ENCODE assay signal across 23 mouse cellular contexts in genomic region chr6:52053567-52054561, GRCm38 (mm10). TPM values are rescaled to one million over a fixed set of nuclear protein-coding genes. Genes with fewer than 3 reads are reported as not detected.
DNase-seq lines count a peak whose midpoint lies in the region; ATAC-seq lines count a peak whose summit lies in the region.
"Had no signal": no experiment of that assay in that cellular context is flagged by ENCODE, and none has a peak within 500 bp of the region (broad histone marks: within the 10 kb centered on the region; RNA-seq: fewer than 3 reads in every experiment).

No protein-coding gene starts in this region.

- no peak for DNase-seq in neural tube, embryonic 10.5 days (ENCODE audit: extremely low spot score, low spot score)
- peak; percentile 65 for DNase-seq in embryo, embryonic 11 days
- DNase-seq in limb, embryonic 11.5 days (ENCODE audit: low spot score) = peak; percentile 72
- no peak for DNase-seq in adrenal gland, adult (ENCODE audit: inconsistent age in 2 of 2, low spot score in 1 of 2)
- DNase-seq: adrenal gland, postnatal 14 days; cerebellum, adult 9-11 months; kidney, adult 9 months; kidney, postnatal 25 days; layer of hippocampus, adult 9-11 months; right cerebral cortex, postnatal 25 days had no signal

- no peak overlapping the region for H3K4me2 ChIP-seq in neural tube, embryonic 13.5 days
- H3K4me2 ChIP-seq in limb, embryonic 11.5 days (ENCODE audit: low read depth, severe bottlenecking) = no peak overlapping the region
- H3K4me2 ChIP-seq in forebrain, embryonic 12.5 days = no peak overlapping the region
- no peak overlapping the region for H3K4me2 ChIP-seq in liver, embryonic 12.5 days
- H3K4me2 ChIP-seq: embryonic facial prominence, embryonic 12.5 days; heart, embryonic 11.5 days; hindbrain, embryonic 15.5 days; limb, embryonic 15.5 days; midbrain, embryonic 13.5 days; stomach, embryonic 15.5 days had no signal

- H3K4me1 ChIP-seq in neural tube, embryonic 13.5 days (replicated peaks) = peaks cover 55% of the 10 kb centered on the region
- H3K4me1 ChIP-seq in limb, embryonic 11.5 days (ENCODE audit: control insufficient read depth, insufficient read depth, low read length) = peaks cover 11% of the 10 kb centered on the region
- H3K4me1 ChIP-seq in forebrain, embryonic 12.5 days = peaks cover 3% of the 10 kb centered on the region; the same call in 1 of the 2 replicates
- H3K4me1 ChIP-seq in liver, embryonic 12.5 days = no peaks in the 10 kb centered on the region
- H3K4me1 ChIP-seq: hindbrain, embryonic 15.5 days; midbrain, embryonic 13.5 days; stomach, embryonic 15.5 days had no signal

- WGBS in neural tube, embryonic 13.5 days = 62% methylated on average over 15 of the region's 15 CpGs
- 19% methylated on average over 15 of the region's 15 CpGs for WGBS in limb, embryonic 11.5 days
- WGBS in forebrain, embryonic 12.5 days = 87% methylated on average over 15 of the region's 15 CpGs
- 75% methylated on average over 15 of the region's 15 CpGs for WGBS in liver, embryonic 12.5 days (ENCODE audit: insufficient replicate concordance)

- no peak overlapping the region for H3K9ac ChIP-seq in neural tube, embryonic 13.5 days
- no peak overlapping the region for H3K9ac ChIP-seq in limb, embryonic 11.5 days (ENCODE audit: low read length)
- no peak overlapping the region for H3K9ac ChIP-seq in forebrain, embryonic 12.5 days
- no peak overlapping the region for H3K9ac ChIP-seq in liver, embryonic 12.5 days
- H3K9ac ChIP-seq: embryonic facial prominence, embryonic 12.5 days; hindbrain, embryonic 15.5 days; limb, embryonic 15.5 days; midbrain, embryonic 13.5 days; stomach, embryonic 15.5 days had no signal

- ATAC-seq in neural tube, embryonic 13.5 days (ENCODE audit: low read depth) = peak; percentile 25; the same call in 1 of the 2 replicates
- ATAC-seq in limb, embryonic 11.5 days (ENCODE audit: insufficient number of reproducible peaks, low FRiP score, low TSS enrichment, low read depth) = peak; percentile 70
- ATAC-seq in forebrain, embryonic 12.5 days (ENCODE audit: low FRiP score) = no peak
- no peak for ATAC-seq in liver, embryonic 12.5 days
- ATAC-seq: activated CD4-positive, CD25-positive, alpha-beta regulatory T cell, adult 4 months; forebrain, embryonic 16.5 days; lung, postnatal 0 days; midbrain, embryonic 13.5 days had no signal

- peak overlapping the region; percentile 24; the same call in 1 of the 2 replicates for H3K27ac ChIP-seq in neural tube, embryonic 13.5 days (replicated peaks)
- H3K27ac ChIP-seq in limb, embryonic 11.5 days (replicated peaks; ENCODE audit: low read depth, low read length) = no peak overlapping the region
- no peak overlapping the region for H3K27ac ChIP-seq in forebrain, embryonic 12.5 days
- H3K27ac ChIP-seq in liver, embryonic 12.5 days = no peak overlapping the region
- H3K27ac ChIP-seq: embryonic facial prominence, embryonic 12.5 days; hindbrain, embryonic 15.5 days; left cerebral cortex, adult 2 months; limb, embryonic 15.5 days; midbrain, embryonic 13.5 days; stomach, embryonic 15.5 days had no signal

- H3K36me3 ChIP-seq in neural tube, embryonic 13.5 days = no peaks in the 10 kb centered on the region
- H3K36me3 ChIP-seq in limb, embryonic 11.5 days (ENCODE audit: control insufficient read depth, insufficient read depth, low read length) = no peaks in the 10 kb centered on the region
- no peaks in the 10 kb centered on the region for H3K36me3 ChIP-seq in forebrain, embryonic 12.5 days (replicated peaks)
- no peaks in the 10 kb centered on the region for H3K36me3 ChIP-seq in liver, embryonic 12.5 days
- H3K36me3 ChIP-seq: embryonic facial prominence, embryonic 12.5 days; hindbrain, embryonic 15.5 days; limb, embryonic 15.5 days; midbrain, embryonic 13.5 days; stomach, embryonic 15.5 days had no signal

- H3K27me3 ChIP-seq in neural tube, embryonic 13.5 days = no peaks in the 10 kb centered on the region
- peaks cover 10% of the 10 kb centered on the region; the same call in 1 of the 2 replicates for H3K27me3 ChIP-seq in limb, embryonic 11.5 days (ENCODE audit: control insufficient read depth, insufficient read depth, low read length)
- H3K27me3 ChIP-seq in forebrain, embryonic 12.5 days = peaks cover 3% of the 10 kb centered on the region; the same call in 1 of the 2 replicates
- H3K27me3 ChIP-seq in liver, embryonic 12.5 days (replicated peaks) = peaks cover 19% of the 10 kb centered on the region
- H3K27me3 ChIP-seq: hindbrain, embryonic 15.5 days; midbrain, embryonic 13.5 days; stomach, embryonic 15.5 days had no signal

- H3K4me3 ChIP-seq in neural tube, embryonic 13.5 days = no peak overlapping the region
- no peak overlapping the region for H3K4me3 ChIP-seq in limb, embryonic 11.5 days (ENCODE audit: low read depth, low read length)
- no peak overlapping the region for H3K4me3 ChIP-seq in forebrain, embryonic 12.5 days (replicated peaks)
- H3K4me3 ChIP-seq in liver, embryonic 12.5 days = no peak overlapping the region
- H3K4me3 ChIP-seq: embryonic facial prominence, embryonic 12.5 days; hindbrain, embryonic 15.5 days; left cerebral cortex, adult 2 months; limb, embryonic 15.5 days; midbrain, embryonic 13.5 days; stomach, embryonic 15.5 days had no signal

- no peaks in the 10 kb centered on the region for H3K9me3 ChIP-seq in neural tube, embryonic 13.5 days
- no peaks in the 10 kb centered on the region for H3K9me3 ChIP-seq in limb, embryonic 11.5 days (ENCODE audit: control insufficient read depth, low read length)
- no peaks in the 10 kb centered on the region for H3K9me3 ChIP-seq in forebrain, embryonic 12.5 days
- no peaks in the 10 kb centered on the region for H3K9me3 ChIP-seq in liver, embryonic 12.5 days (replicated peaks)
- H3K9me3 ChIP-seq: embryonic facial prominence, embryonic 12.5 days; hindbrain, embryonic 15.5 days; limb, embryonic 15.5 days; midbrain, embryonic 13.5 days; stomach, embryonic 15.5 days had no signal

RNA-seq across cellular contexts. Expression of gene Skap2, which starts 41.5 kb away (rescaled TPM):
- 37.0 and 44.6 TPM in 2 replicates for polyA plus RNA-seq in neural tube, embryonic 13.5 days (2015; fragmentation: Nextera tagmentation; extraction: Ambion mirVana)
- 15.3 and 20.3 TPM in 2 replicates for polyA plus RNA-seq in limb, embryonic 11.5 days (2014; fragmentation: Nextera tagmentation; extraction: Ambion mirVana)
- polyA plus RNA-seq in forebrain, embryonic 12.5 days (2016; fragmentation: Nextera tagmentation; extraction: Ambion mirVana) = 5.7 and 6.6 TPM in 2 replicates
- 22.2 and 22.6 TPM in 2 replicates for polyA plus RNA-seq in liver, embryonic 12.5 days (2016; fragmentation: Nextera tagmentation; extraction: Ambion mirVana)

Comparison
In these comparisons a context has a peak if more than half of its experiments do, and no peak if none do; other contexts are left out.
1. ATAC-seq: peak in neural tube, embryonic 13.5 days (single experiment) and limb, embryonic 11.5 days (single experiment); none in forebrain, embryonic 12.5 days (single experiment) and liver, embryonic 12.5 days (single experiment).
2. DNase-seq: peak in embryo, embryonic 11 days (single experiment) and limb, embryonic 11.5 days (single experiment); none in neural tube, embryonic 10.5 days (single experiment) and adrenal gland, adult (0 of 2).